Mouse (Mus musculus): ENCODE measurements around the gene Rassf8. TPM values are rescaled to one million over a fixed set of nuclear protein-coding genes. Genes with fewer than 3 reads are reported as not detected.
A peak's percentile ranks its signal among the peaks of the same experiment; 100 is the strongest.

Rassf8 gene
- polyA plus RNA-seq, 1 experiment from 2014 or later = 2.9 TPM

DNA sequence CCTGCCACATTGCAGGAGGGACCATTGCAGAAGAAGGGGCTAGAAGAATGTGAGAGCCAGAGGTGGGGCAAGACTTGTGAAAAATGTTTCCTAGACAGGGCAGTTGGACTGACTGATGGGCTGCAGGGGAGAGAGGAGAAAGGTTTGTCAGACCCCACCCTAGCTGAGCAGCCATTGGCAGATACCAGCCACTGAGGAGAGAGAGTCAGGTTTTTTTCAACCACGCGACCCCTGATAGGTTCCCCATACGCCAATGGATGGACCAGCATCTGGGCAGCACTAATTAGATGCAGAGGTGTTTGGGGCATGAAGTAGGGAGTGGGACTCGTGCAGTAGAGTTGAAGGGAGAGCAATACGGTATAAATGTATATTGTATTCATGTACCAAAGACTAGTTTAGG, 13.7 kb upstream of the Rassf8 start:
- Histone ChIP-seq H3K27me3 (ENCODE audit: insufficient read depth, poor library complexity, severe bottlenecking) (no peaks in the 10 kb centered on the region), H3K27ac (no peak overlapping the region), H3K4me3 (no peak overlapping the region), H3K9me3 (no peaks in the 10 kb centered on the region), H3K4me1 (replicated peaks) (peaks cover 13% of the 10 kb centered on the region), H3K36me3 (no peaks in the 10 kb centered on the region)
- WGBS = 68% methylated on average over 5 of the region's 5 CpGs
- no peak for DNase-seq (ENCODE audit: low spot score)

GRCm38 (mm10) chr6:145733276-145733675, 13.3 kb upstream of the Rassf8 start:
- DNase-seq (ENCODE audit: low spot score) = no peak
- H3K27ac ChIP-seq = no peak overlapping the region
- no peaks in the 10 kb centered on the region for H3K36me3 ChIP-seq
- H3K4me3 ChIP-seq = no peak overlapping the region
- H3K9me3 ChIP-seq = no peaks in the 10 kb centered on the region
- peaks cover 13% of the 10 kb centered on the region for H3K4me1 ChIP-seq (replicated peaks)
- no peaks in the 10 kb centered on the region for H3K27me3 ChIP-seq (ENCODE audit: insufficient read depth, poor library complexity, severe bottlenecking)
- WGBS = 75% methylated on average over 4 of the region's 4 CpGs

DNA sequence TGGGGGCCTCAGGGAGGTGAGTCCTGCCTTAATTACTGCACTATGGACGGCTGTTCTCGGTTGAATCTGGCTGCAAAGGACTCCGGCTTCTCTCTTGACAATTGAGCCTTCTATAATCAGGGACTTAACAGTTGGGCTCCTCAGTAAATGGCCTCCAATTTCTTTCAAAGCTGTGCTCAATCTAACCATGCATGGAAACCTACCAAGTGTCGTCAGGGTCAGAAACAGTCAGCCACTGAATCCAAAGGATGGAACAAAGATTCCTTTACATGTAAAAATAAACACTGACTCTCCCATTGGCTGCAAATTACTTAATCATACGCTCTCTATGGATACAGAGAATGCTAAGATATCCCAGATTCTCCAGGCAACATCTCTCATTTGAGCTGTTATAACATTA, 12.6 kb upstream of the Rassf8 start:
- WGBS = 67% methylated on average over 5 of the region's 5 CpGs
- Histone ChIP-seq H3K4me3 (no peak overlapping the region), H3K36me3 (no peaks in the 10 kb centered on the region), H3K27me3 (ENCODE audit: insufficient read depth, poor library complexity, severe bottlenecking) (no peaks in the 10 kb centered on the region), H3K4me1 (replicated peaks) (peaks cover 13% of the 10 kb centered on the region), H3K27ac (no peak overlapping the region), H3K9me3 (no peaks in the 10 kb centered on the region)
- no peak for DNase-seq (ENCODE audit: low spot score)

- DNase-seq (ENCODE audit: low spot score) = no peak
- H3K27me3 ChIP-seq (ENCODE audit: insufficient read depth, poor library complexity, severe bottlenecking) = no peaks in the 10 kb centered on the region
- H3K4me3 ChIP-seq = no peak overlapping the region
- peaks cover 13% of the 10 kb centered on the region for H3K4me1 ChIP-seq (replicated peaks)
- WGBS = 82% methylated on average over 2 of the region's 2 CpGs
- no peaks in the 10 kb centered on the region for H3K36me3 ChIP-seq
- H3K9me3 ChIP-seq = no peaks in the 10 kb centered on the region
- H3K27ac ChIP-seq = no peak overlapping the region
Measured at GRCm38 (mm10) chr6:145736099-145736498, 10.4 kb upstream of the Rassf8 start.

DNA sequence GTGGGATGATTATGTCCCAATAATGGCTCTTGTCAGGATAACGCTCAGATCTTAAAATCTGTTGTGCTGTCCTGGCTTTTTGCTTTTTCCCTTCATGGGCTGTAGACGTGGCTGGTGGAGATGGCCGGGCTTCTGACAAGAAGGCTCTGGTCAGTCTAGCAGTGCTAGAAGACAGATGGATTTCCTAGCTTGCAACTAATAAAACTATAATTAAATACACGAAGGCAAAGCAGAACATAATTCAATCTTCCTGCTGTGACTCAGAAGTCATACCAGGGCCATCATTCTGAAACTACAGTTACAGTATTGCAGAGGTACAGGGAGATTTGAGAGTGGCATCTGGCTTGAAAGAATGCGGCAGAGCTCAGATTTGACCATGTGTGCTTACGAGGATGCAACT, 7.3 kb upstream of the Rassf8 start:
- WGBS = 90% methylated on average over 6 of the region's 6 CpGs
- no peaks in the 10 kb centered on the region for H3K36me3 ChIP-seq
- peaks cover 3% of the 10 kb centered on the region; the same call in 1 of the 2 replicates for H3K27me3 ChIP-seq (ENCODE audit: insufficient read depth, poor library complexity, severe bottlenecking)
- DNase-seq (ENCODE audit: low spot score) = no peak
- H3K4me3 ChIP-seq = no peak overlapping the region
- no peak overlapping the region for H3K27ac ChIP-seq
- peaks cover 6% of the 10 kb centered on the region; the same call in 1 of the 2 replicates for H3K4me1 ChIP-seq (replicated peaks)
- H3K9me3 ChIP-seq = no peaks in the 10 kb centered on the region

DNA sequence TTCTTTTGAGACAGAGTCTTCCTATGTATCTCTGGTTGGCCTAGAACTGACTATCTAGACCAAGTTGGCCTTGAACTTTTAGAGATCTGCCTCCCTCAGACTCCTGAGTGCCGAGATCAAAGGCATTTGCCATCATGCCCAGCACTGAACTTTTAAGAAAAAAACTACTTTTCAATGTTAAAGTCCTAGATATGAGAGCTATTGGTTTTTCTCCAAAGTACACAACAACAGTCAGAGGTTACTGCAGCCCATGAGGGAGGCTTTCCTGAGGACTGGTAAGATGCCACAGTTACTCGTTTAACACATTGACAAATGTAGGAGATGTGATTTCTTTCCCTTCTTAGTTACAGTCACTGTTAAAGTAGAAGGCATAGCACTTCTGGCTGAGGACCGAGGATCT, 6.5 kb upstream of the Rassf8 start:
- Histone ChIP-seq H3K27me3 (ENCODE audit: insufficient read depth, poor library complexity, severe bottlenecking) (peaks cover 10% of the 10 kb centered on the region; the same call in 1 of the 2 replicates), H3K9me3 (no peaks in the 10 kb centered on the region), H3K36me3 (no peaks in the 10 kb centered on the region), H3K4me1 (replicated peaks) (peaks cover 6% of the 10 kb centered on the region; the same call in 1 of the 2 replicates), H3K27ac (no peak overlapping the region), H3K4me3 (no peak overlapping the region)
- WGBS = 87% methylated on average over 3 of the region's 3 CpGs
- DNase-seq (ENCODE audit: low spot score) = no peak

GRCm38 (mm10) chr6:145745291-145745690, 1.3 kb upstream of the Rassf8 start:
- peaks cover 10% of the 10 kb centered on the region; the same call in 1 of the 2 replicates for H3K27me3 ChIP-seq (ENCODE audit: insufficient read depth, poor library complexity, severe bottlenecking)
- H3K9me3 ChIP-seq = no peaks in the 10 kb centered on the region
- no peak for DNase-seq (ENCODE audit: low spot score)
- no peak overlapping the region for H3K4me3 ChIP-seq
- H3K27ac ChIP-seq = no peak overlapping the region; the same call in 1 of the 2 replicates
- H3K36me3 ChIP-seq = 0 out of 2 replicates have a peak, but pooled peaks cover under 1% of the 10 kb centered on the region
- WGBS = 51% methylated on average over 3 of the region's 3 CpGs
- peaks cover 22% of the 10 kb centered on the region for H3K4me1 ChIP-seq (replicated peaks)

DNA sequence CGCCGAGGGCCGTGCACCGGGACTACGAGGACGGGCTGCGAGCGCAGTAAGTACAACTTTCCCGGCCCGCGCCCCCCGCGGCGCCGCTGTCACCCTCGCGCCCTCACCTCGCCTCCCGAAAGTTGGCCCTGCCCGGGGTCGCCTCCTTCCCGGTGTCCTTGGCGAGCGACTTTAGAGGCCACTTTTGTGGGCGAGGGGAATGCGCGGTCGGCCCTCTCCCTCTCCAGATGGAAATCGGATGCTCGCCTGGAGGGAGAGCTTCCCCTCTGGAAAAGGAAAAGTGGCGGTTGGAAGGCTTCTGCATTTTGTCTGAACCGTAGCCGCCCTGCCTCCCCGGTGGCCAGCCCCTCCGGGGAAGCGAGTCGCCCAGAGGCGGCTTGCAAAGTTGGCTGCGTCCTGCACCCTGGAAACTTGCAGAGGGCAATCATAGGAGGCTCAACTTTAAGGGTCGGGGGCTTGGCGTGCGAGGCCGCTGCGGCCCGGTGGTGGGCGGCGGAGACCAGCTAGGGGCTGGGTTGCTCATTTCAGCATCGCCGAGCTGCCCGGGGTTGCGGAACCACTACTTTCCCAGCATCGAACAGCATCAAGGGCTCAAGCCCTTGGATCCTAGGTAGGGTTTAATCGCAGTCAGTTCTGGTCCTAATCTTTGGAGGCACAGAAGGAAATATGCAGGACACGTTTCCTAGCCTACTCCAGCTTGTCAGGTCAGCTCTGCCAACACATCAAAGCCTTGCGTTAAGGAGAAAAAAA, 548 bp downstream of the Rassf8 start:
- peaks cover 7% of the 10 kb centered on the region; the same call in 1 of the 2 replicates for H3K36me3 ChIP-seq

GRCm38 (mm10) chr6:145747671-145748640, 1.4 kb downstream of the Rassf8 start:
- Histone ChIP-seq H3K4me3 (peak overlapping the region; percentile 77), H3K36me3 (peaks cover 7% of the 10 kb centered on the region; the same call in 1 of the 2 replicates), H3K27me3 (ENCODE audit: insufficient read depth, poor library complexity, severe bottlenecking) (peaks cover 10% of the 10 kb centered on the region; the same call in 1 of the 2 replicates), H3K9me3 (no peaks in the 10 kb centered on the region), H3K4me1 (replicated peaks) (peaks cover 22% of the 10 kb centered on the region), H3K27ac (peak overlapping the region; percentile 91)
- 21% methylated on average over 16 of the region's 16 CpGs for whole genome bisulfite sequencing
- DNase-seq (ENCODE audit: low spot score) = no peak

More for the DNA sequence above, 548 bp downstream of the Rassf8 start:
- Histone ChIP-seq H3K4me3 (peak overlapping the region; percentile 77), H3K9me3 (no peaks in the 10 kb centered on the region), H3K27ac (peak overlapping the region; percentile 91), H3K4me1 (replicated peaks) (peaks cover 22% of the 10 kb centered on the region), H3K27me3 (ENCODE audit: insufficient read depth, poor library complexity, severe bottlenecking) (peaks cover 10% of the 10 kb centered on the region; the same call in 1 of the 2 replicates)
- DNase-seq (ENCODE audit: low spot score) = peak; percentile 74
- under 1% methylated on average over 55 of the region's 55 CpGs for WGBS

DNA sequence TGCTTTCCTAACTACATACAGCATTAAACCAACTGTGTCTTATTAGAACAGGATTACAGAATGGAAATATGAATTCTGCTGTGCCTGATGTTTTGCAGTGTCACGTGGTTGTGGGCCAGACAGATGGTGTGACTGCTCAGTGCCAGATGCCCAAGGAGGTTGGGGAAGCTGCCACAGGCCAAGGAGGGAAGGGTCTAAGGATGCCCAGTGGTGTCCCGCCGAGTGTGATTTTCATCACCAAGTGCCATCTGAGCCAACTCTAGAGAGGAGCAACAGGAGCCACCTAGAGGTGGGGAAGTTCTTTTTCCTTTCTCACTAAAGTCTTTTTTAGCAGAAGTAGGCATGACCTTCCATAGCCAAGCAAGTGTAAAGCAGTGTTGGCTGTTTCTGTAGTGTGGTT, 3.8 kb downstream of the Rassf8 start:
- 90% methylated on average over 3 of the region's 3 CpGs for WGBS
- peaks cover 22% of the 10 kb centered on the region for H3K4me1 ChIP-seq (replicated peaks)

DNA sequence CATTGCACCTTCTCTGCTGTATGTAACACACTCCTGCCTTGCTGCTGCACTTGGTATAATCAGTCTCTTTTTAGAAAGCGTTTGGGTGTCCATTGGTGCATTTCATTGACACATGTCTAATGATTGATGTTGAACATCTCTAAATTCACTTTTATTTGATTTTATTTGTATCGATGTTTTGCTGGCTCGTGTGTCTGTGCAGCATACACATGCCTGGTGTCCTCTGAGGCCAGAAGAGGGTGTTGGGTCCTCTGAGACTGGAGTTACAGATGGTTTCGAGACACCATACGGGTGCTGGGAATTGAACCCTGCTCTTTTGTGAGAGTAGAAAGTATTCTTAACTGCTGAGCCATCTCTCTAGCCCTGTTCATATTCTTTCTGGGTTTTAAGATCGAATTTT, 6.7 kb downstream of the Rassf8 start:
- Histone ChIP-seq H3K4me1 (replicated peaks) (peaks cover 21% of the 10 kb centered on the region), H3K36me3 (peaks cover 7% of the 10 kb centered on the region; the same call in 1 of the 2 replicates), H3K9me3 (no peaks in the 10 kb centered on the region), H3K27ac (no peak overlapping the region), H3K27me3 (ENCODE audit: insufficient read depth, poor library complexity, severe bottlenecking) (no peaks in the 10 kb centered on the region), H3K4me3 (no peak overlapping the region)
- 89% methylated on average over 6 of the region's 6 CpGs for WGBS
- no peak for DNase-seq (ENCODE audit: low spot score)

More for the DNA sequence above, 3.8 kb downstream of the Rassf8 start:
- no peak for DNase-seq (ENCODE audit: low spot score)
- Histone ChIP-seq H3K27me3 (ENCODE audit: insufficient read depth, poor library complexity, severe bottlenecking) (no peaks in the 10 kb centered on the region), H3K36me3 (peaks cover 7% of the 10 kb centered on the region; the same call in 1 of the 2 replicates), H3K4me3 (no peak overlapping the region), H3K27ac (no peak overlapping the region), H3K9me3 (no peaks in the 10 kb centered on the region)

GRCm38 (mm10) chr6:145754416-145754815, 7.9 kb downstream of the Rassf8 start:
- peaks cover 20% of the 10 kb centered on the region for H3K4me1 ChIP-seq (replicated peaks)
- H3K27ac ChIP-seq = no peak overlapping the region
- WGBS = 90% methylated on average over 6 of the region's 6 CpGs
- no peak overlapping the region for H3K4me3 ChIP-seq
- no peaks in the 10 kb centered on the region for H3K9me3 ChIP-seq
- DNase-seq (ENCODE audit: low spot score) = no peak
- peaks cover 7% of the 10 kb centered on the region; the same call in 1 of the 2 replicates for H3K36me3 ChIP-seq
- H3K27me3 ChIP-seq (ENCODE audit: insufficient read depth, poor library complexity, severe bottlenecking) = no peaks in the 10 kb centered on the region
